Mouse (Mus musculus): Measurements from ENCODE around the gene 4933415F23Rik. TPM values are rescaled to one million over a fixed set of nuclear protein-coding genes. Genes with fewer than 3 reads are reported as not detected.
A peak's percentile ranks its signal among the peaks of the same experiment; 100 is the strongest.

4933415F23Rik gene
- polyA plus RNA-seq, 1 experiment from 2014 or later: 0.14 TPM

- no peaks in the 10 kb centered on the region for H3K4me1 ChIP-seq (ENCODE audit: control insufficient read depth, insufficient read depth, low read length)
- ATAC-seq: no peak
- 90% methylated on average over 4 of the region's 4 CpGs for WGBS
- H3K36me3 ChIP-seq (ENCODE audit: control insufficient read depth, insufficient read depth, low read length): no peaks in the 10 kb centered on the region
- H3K9ac ChIP-seq (ENCODE audit: low read depth, low read length): no peak overlapping the region
- H3K27me3 ChIP-seq (ENCODE audit: control insufficient read depth, insufficient read depth, low read depth, low read length): no peaks in the 10 kb centered on the region
- no peak overlapping the region for H3K27ac ChIP-seq (ENCODE audit: low read length)
- H3K9me3 ChIP-seq (replicated peaks; ENCODE audit: control insufficient read depth, low read length, poor library complexity, severe bottlenecking): no peaks in the 10 kb centered on the region
- H3K4me3 ChIP-seq (ENCODE audit: low read depth, low read length): no peak overlapping the region
- no peak overlapping the region for H3K4me2 ChIP-seq (ENCODE audit: low read length)
Measured at GRCm38 (mm10) chr1:23102881-23103280, 828 bp upstream of the 4933415F23Rik start.

GRCm38 (mm10) chr1:23099791-23100190 is 2.3 kb downstream of the 4933415F23Rik start:
- Histone ChIP-seq H3K4me1 (ENCODE audit: control insufficient read depth, insufficient read depth, low read length) (no peaks in the 10 kb centered on the region), H3K9me3 (replicated peaks; ENCODE audit: control insufficient read depth, low read length, poor library complexity, severe bottlenecking) (no peaks in the 10 kb centered on the region), H3K36me3 (ENCODE audit: control insufficient read depth, insufficient read depth, low read length) (no peaks in the 10 kb centered on the region), H3K4me2 (ENCODE audit: low read length) (no peak overlapping the region), H3K27ac (ENCODE audit: low read length) (no peak overlapping the region), H3K9ac (ENCODE audit: low read depth, low read length) (no peak overlapping the region), H3K27me3 (ENCODE audit: control insufficient read depth, insufficient read depth, low read depth, low read length) (no peaks in the 10 kb centered on the region), H3K4me3 (ENCODE audit: low read depth, low read length) (no peak overlapping the region)
- WGBS: 97% methylated on average over 1 of the region's 1 CpGs
- no peak for ATAC-seq

GRCm38 (mm10) chr1:23098451-23098850 is 3.6 kb downstream of the 4933415F23Rik start:
- H3K4me2 ChIP-seq (ENCODE audit: low read length): no peak overlapping the region

GRCm38 (mm10) chr1:23097996-23098395 is 4.1 kb downstream of the 4933415F23Rik start:
- Histone ChIP-seq H3K9ac (ENCODE audit: low read depth, low read length) (no peak overlapping the region), H3K4me3 (ENCODE audit: low read depth, low read length) (no peak overlapping the region), H3K4me2 (ENCODE audit: low read length) (no peak overlapping the region), H3K9me3 (replicated peaks; ENCODE audit: control insufficient read depth, low read length, poor library complexity, severe bottlenecking) (no peaks in the 10 kb centered on the region), H3K27ac (ENCODE audit: low read length) (no peak overlapping the region), H3K36me3 (ENCODE audit: control insufficient read depth, insufficient read depth, low read length) (no peaks in the 10 kb centered on the region), H3K27me3 (ENCODE audit: control insufficient read depth, insufficient read depth, low read depth, low read length) (no peaks in the 10 kb centered on the region), H3K4me1 (ENCODE audit: control insufficient read depth, insufficient read depth, low read length) (no peaks in the 10 kb centered on the region)
- no peak for ATAC-seq
- WGBS: 93% methylated on average over 4 of the region's 4 CpGs

More at GRCm38 (mm10) chr1:23098451-23098850, 3.6 kb downstream of the 4933415F23Rik start:
- no peak for ATAC-seq
- Histone ChIP-seq H3K9me3 (replicated peaks; ENCODE audit: control insufficient read depth, low read length, poor library complexity, severe bottlenecking) (no peaks in the 10 kb centered on the region), H3K27me3 (ENCODE audit: control insufficient read depth, insufficient read depth, low read depth, low read length) (no peaks in the 10 kb centered on the region), H3K4me3 (ENCODE audit: low read depth, low read length) (no peak overlapping the region), H3K9ac (ENCODE audit: low read depth, low read length) (no peak overlapping the region), H3K27ac (ENCODE audit: low read length) (no peak overlapping the region), H3K4me1 (ENCODE audit: control insufficient read depth, insufficient read depth, low read length) (no peaks in the 10 kb centered on the region), H3K36me3 (ENCODE audit: control insufficient read depth, insufficient read depth, low read length) (no peaks in the 10 kb centered on the region)
- 93% methylated on average over 2 of the region's 2 CpGs for WGBS

GRCm38 (mm10) chr1:23067715-23068114 is 34.3 kb downstream of the 4933415F23Rik start:
- no peak for ATAC-seq

GRCm38 (mm10) chr1:23064717-23065475 is 37.2 kb downstream of the 4933415F23Rik start:
- no peak for ATAC-seq
- Histone ChIP-seq H3K9ac (ENCODE audit: low read depth, low read length) (no peak overlapping the region), H3K4me1 (ENCODE audit: control insufficient read depth, insufficient read depth, low read length) (peaks cover 3% of the 10 kb centered on the region; the same call in 1 of the 2 replicates), H3K9me3 (replicated peaks; ENCODE audit: control insufficient read depth, low read length, poor library complexity, severe bottlenecking) (no peaks in the 10 kb centered on the region), H3K36me3 (ENCODE audit: control insufficient read depth, insufficient read depth, low read length) (no peaks in the 10 kb centered on the region), H3K4me3 (ENCODE audit: low read depth, low read length) (no peak overlapping the region), H3K27me3 (ENCODE audit: control insufficient read depth, insufficient read depth, low read depth, low read length) (no peaks in the 10 kb centered on the region), H3K27ac (ENCODE audit: low read length) (no peak overlapping the region), H3K4me2 (ENCODE audit: low read length) (no peak overlapping the region)
- 77% methylated on average over 4 of the region's 4 CpGs for WGBS

More at GRCm38 (mm10) chr1:23067715-23068114, 34.3 kb downstream of the 4933415F23Rik start:
- Histone ChIP-seq H3K36me3 (ENCODE audit: control insufficient read depth, insufficient read depth, low read length) (no peaks in the 10 kb centered on the region), H3K4me1 (ENCODE audit: control insufficient read depth, insufficient read depth, low read length) (no peaks in the 10 kb centered on the region), H3K27ac (ENCODE audit: low read length) (no peak overlapping the region), H3K4me3 (ENCODE audit: low read depth, low read length) (no peak overlapping the region), H3K4me2 (ENCODE audit: low read length) (no peak overlapping the region), H3K9ac (ENCODE audit: low read depth, low read length) (no peak overlapping the region), H3K27me3 (ENCODE audit: control insufficient read depth, insufficient read depth, low read depth, low read length) (no peaks in the 10 kb centered on the region), H3K9me3 (replicated peaks; ENCODE audit: control insufficient read depth, low read length, poor library complexity, severe bottlenecking) (no peaks in the 10 kb centered on the region)
- 91% methylated on average over 5 of the region's 5 CpGs for WGBS

GRCm38 (mm10) chr1:23063946-23064345 is 38.1 kb downstream of the 4933415F23Rik start:
- Histone ChIP-seq H3K27me3 (ENCODE audit: control insufficient read depth, insufficient read depth, low read depth, low read length) (no peaks in the 10 kb centered on the region), H3K4me2 (ENCODE audit: low read length) (no peak overlapping the region), H3K4me3 (ENCODE audit: low read depth, low read length) (no peak overlapping the region), H3K4me1 (ENCODE audit: control insufficient read depth, insufficient read depth, low read length) (peaks cover 3% of the 10 kb centered on the region; the same call in 1 of the 2 replicates), H3K9ac (ENCODE audit: low read depth, low read length) (no peak overlapping the region), H3K9me3 (replicated peaks; ENCODE audit: control insufficient read depth, low read length, poor library complexity, severe bottlenecking) (no peaks in the 10 kb centered on the region), H3K27ac (ENCODE audit: low read length) (no peak overlapping the region), H3K36me3 (ENCODE audit: control insufficient read depth, insufficient read depth, low read length) (no peaks in the 10 kb centered on the region)
- 80% methylated on average over 2 of the region's 2 CpGs for WGBS
- ATAC-seq: no peak

GRCm38 (mm10) chr1:23061614-23062373 is 40.3 kb downstream of the 4933415F23Rik start:
- H3K9me3 ChIP-seq (replicated peaks; ENCODE audit: control insufficient read depth, low read length, poor library complexity, severe bottlenecking): no peaks in the 10 kb centered on the region
- no peak overlapping the region for H3K4me2 ChIP-seq (ENCODE audit: low read length)
- 25% methylated on average over 14 of the region's 14 CpGs for WGBS
- H3K4me1 ChIP-seq (ENCODE audit: control insufficient read depth, insufficient read depth, low read length): peaks cover 3% of the 10 kb centered on the region; the same call in 1 of the 2 replicates
- no peak overlapping the region for H3K9ac ChIP-seq (ENCODE audit: low read depth, low read length)
- peak; percentile 87 for ATAC-seq
- H3K27ac ChIP-seq (ENCODE audit: low read length): no peak overlapping the region
- no peaks in the 10 kb centered on the region for H3K27me3 ChIP-seq (ENCODE audit: control insufficient read depth, insufficient read depth, low read depth, low read length)
- no peak overlapping the region for H3K4me3 ChIP-seq (ENCODE audit: low read depth, low read length)
- no peaks in the 10 kb centered on the region for H3K36me3 ChIP-seq (ENCODE audit: control insufficient read depth, insufficient read depth, low read length)

GRCm38 (mm10) chr1:23060056-23060455 is 42.0 kb downstream of the 4933415F23Rik start:
- Histone ChIP-seq H3K27me3 (ENCODE audit: control insufficient read depth, insufficient read depth, low read depth, low read length) (no peaks in the 10 kb centered on the region), H3K36me3 (ENCODE audit: control insufficient read depth, insufficient read depth, low read length) (no peaks in the 10 kb centered on the region), H3K9me3 (replicated peaks; ENCODE audit: control insufficient read depth, low read length, poor library complexity, severe bottlenecking) (no peaks in the 10 kb centered on the region), H3K4me3 (ENCODE audit: low read depth, low read length) (no peak overlapping the region), H3K9ac (ENCODE audit: low read depth, low read length) (no peak overlapping the region), H3K27ac (ENCODE audit: low read length) (no peak overlapping the region), H3K4me1 (ENCODE audit: control insufficient read depth, insufficient read depth, low read length) (peaks cover 3% of the 10 kb centered on the region; the same call in 1 of the 2 replicates), H3K4me2 (ENCODE audit: low read length) (no peak overlapping the region)
- ATAC-seq: no peak
- 93% methylated on average over 9 of the region's 9 CpGs for WGBS

Measured in midbrain, embryonic 16.5 days (tissue).